Mouse (Mus musculus): ENCODE results near the gene Ccl3.

Gene Ccl3

DNA sequence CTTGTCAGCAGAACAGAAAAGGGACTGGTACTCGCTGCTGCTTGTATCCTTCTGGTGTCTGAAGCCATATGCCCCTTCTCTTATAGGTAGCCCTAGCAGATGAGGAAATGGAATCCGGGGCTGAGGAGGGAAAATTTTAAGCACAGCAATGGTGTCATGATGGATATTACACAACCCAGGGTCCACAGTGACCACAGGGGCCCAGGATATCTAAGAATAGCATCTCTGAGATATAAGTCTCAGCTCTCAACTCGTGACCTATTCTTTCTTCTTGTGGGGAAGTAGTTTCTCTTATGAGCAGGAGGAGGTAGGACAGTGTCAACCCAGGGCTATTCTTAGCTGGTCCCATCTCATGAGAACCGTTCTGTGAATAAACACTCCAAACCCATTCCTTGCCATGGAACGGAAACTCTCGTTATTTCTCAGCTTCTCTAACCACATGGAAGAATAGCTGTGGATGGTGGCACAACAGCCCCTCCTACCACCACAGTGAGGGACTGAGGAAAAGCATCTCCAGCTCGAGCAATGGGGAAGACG lies at the start of gene Ccl3:
Gene Ccl3 (minus strand): TSS at position 51 of the 537 bp plus-strand sequence.
- no peak for DNase-seq (ENCODE audit: low read depth)

DNA sequence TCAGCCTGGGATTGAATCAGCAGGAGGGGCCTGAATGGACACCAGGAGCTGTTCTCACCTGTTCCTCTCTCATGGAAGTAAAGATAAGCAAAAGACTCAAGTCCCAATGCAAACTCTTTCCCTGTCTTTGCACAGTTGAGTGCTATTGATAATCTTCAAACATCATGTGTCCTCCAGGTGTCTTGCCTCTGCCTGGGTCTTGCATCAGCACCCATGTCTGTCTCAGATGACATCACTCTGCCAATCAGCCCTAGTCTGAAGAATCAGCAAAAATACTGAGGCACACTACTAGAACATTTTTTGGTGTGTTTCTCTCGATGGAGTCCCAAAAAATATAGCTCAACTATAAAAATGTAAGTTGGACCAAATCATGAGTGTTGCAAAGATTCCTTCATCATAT lies 42.9 kb upstream of the Ccl3 start:
- DNase-seq (ENCODE audit: low read depth), result no peak

DNA sequence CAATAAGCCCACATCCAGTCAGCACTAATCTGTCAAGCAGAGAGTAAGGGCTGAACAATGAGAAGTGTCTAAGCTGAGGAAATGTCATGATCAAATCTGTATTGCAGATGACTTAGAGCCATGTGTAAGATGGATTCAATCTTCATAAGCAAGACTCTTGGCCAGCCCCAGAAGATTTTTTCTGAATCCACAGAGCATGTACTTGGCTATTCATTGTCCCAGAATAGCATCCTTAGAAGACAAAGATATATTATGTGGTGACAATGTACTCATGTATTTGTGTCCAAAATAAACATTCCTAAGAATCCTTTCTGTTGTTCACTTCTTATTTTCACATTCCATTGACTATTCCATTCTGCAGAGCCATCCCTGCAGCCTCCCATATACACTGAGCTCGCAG lies 40.8 kb upstream of the Ccl3 start:
- DNase-seq (ENCODE audit: low read depth), result no peak

- no peak for DNase-seq (ENCODE audit: low read depth)
Observed at GRCm38 (mm10) chr11:83675665-83676064, 26.5 kb upstream of the Ccl3 start.

DNA sequence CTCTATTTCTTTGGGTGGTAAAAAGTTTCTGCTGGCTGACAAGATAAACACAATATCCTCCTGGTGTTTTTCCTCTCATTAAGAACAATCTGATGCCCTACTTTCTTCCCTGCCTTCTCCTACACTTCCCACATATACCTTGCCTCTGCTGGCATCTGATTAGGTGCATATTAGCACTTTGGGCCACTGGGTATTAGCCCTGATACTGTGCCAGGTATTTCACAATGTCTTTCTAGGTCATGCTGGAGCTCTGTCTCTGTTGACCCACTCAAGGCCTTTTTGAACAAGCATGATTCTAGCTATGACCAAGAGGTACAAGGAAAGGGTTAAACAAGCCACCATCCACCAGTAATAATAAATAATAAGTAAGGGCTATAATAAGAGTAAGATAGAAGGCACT lies 22.6 kb upstream of the Ccl3 start:
- DNase-seq (ENCODE audit: low read depth), result no peak

GRCm38 (mm10) chr11:83663532-83663931 lies 14.4 kb upstream of the Ccl3 start:
- DNase-seq (ENCODE audit: low read depth), result no peak

DNA sequence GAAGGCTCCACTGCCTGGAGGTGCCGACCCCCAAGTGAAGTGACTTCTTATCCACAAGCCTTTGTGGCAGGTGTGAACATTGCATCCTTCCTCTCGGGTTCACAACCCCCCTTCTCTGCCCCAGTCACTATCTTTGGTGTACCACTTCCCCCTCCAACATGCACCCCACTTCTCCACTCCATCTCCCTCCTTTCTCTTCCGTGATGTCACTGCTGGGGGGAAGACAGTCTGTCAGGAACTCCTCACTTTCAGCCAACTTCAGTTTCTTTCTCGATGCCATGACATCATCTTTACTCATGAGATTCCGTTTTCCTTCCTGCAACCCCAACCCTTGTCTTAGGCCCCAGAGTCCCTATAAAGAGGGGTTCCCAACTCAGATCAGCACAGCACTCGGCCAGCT lies 13.0 kb upstream of the Ccl3 start, which contains the start of gene Ccl4:
Gene Ccl4 (plus strand): TSS at position 381 of the 400 bp plus-strand sequence.
- DNase-seq (ENCODE audit: low read depth), result no peak

DNA sequence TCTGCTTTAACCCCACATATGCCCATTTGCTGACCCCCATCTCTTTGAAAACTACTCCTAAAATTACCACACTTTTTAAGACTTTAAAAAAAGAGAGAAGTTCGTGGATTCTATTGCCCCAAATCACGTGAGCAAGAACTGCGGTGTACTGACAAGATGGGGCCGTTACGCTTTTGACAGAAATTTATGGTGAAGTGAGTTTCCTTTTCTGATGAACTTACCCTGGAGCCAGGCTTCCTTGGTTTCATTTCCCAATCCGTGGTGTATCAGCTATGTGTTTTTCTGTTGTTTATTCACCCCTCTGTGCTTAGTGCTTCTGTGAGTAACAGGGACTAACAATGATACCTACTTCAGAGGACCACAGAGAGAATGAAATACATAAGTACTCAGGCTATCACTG lies 9.6 kb upstream of the Ccl3 start:
- DNase-seq (ENCODE audit: low read depth), result no peak

- no peak for DNase-seq (ENCODE audit: low read depth)
Observed at GRCm38 (mm10) chr11:83657508-83657907, 8.4 kb upstream of the Ccl3 start.

GRCm38 (mm10) chr11:83654606-83655005 lies 5.5 kb upstream of the Ccl3 start:
- no peak for DNase-seq (ENCODE audit: low read depth)

DNA sequence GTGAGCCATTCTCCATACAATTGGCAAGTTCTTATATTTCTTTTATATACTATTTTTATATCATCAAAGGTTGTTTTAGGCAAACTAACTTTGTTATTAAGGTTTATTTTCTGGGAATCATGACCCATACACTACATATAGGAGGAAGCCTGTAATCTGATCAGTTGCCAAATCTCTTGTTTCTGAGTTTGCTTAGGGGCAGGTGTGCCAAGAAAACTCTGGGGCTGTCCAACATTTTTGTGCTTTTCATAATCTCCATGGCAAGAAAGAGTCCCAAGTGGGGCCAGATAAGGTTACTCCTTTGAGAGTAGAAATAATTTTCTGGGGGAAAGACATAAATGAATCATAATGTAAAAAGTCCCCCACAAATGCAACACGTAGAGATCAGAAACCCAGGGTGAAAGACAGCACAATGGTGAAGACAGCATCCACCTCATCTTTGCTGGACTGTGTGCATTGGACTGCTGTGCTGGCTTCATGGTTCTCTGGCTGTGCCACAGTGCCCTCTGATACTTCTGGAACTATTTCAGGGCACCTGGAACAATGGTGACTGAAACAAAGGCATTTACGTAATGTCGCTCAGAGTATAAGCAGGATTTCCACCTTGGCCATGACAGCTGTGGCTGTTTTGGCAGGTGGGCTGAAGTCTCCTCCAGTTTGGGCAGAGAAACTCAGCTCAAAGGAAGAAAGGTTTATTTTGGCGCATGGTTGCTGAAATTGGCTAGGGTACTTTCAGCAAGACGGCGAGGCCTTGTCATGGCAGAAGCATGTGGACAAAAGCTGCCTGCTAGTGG lies 2.6 kb downstream of the Ccl3 start:
- DNase-seq (ENCODE audit: low read depth), result no peak

- no peak for DNase-seq (ENCODE audit: low read depth)
Observed at GRCm38 (mm10) chr11:83645521-83645920, 3.6 kb downstream of the Ccl3 start, which contains the start of gene Rpl9-ps1. TSS of gene Rpl9-ps1 (minus strand) at chr11:83645621.

- DNase-seq (ENCODE audit: low read depth), result no peak
Observed at GRCm38 (mm10) chr11:83641216-83641615, 7.9 kb downstream of the Ccl3 start.

GRCm38 (mm10) chr11:83640141-83640540 lies 9.0 kb downstream of the Ccl3 start:
- no peak for DNase-seq (ENCODE audit: low read depth)

- no peak for DNase-seq (ENCODE audit: low read depth)
Observed at GRCm38 (mm10) chr11:83639533-83639932, 9.6 kb downstream of the Ccl3 start.

DNA sequence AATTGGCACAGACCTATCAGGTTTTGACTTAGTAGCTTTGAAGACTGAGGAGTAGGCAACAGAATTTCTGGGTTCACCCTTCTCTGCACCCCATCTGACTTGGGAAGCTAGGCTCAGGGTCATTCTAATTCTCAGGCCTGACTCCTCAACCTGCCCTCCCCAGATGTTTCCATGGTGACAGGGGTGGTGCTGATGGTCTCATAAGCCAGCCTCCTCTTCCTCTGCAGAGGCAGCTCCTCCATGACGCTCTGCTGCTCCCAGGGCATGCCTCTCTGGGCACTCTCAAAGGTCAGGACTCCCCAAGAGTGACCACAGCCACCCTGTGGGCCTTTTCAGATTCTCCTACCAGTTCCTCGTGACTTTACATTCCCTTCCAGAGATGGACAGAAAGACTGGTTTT lies 10.2 kb downstream of the Ccl3 start:
- no peak for DNase-seq (ENCODE audit: low read depth)

GRCm38 (mm10) chr11:83636742-83637235 lies 12.4 kb downstream of the Ccl3 start:
- DNase-seq (ENCODE audit: low read depth), result no peak

- no peak for DNase-seq (ENCODE audit: low read depth)
Observed at GRCm38 (mm10) chr11:83634898-83635297, 14.3 kb downstream of the Ccl3 start.

DNA sequence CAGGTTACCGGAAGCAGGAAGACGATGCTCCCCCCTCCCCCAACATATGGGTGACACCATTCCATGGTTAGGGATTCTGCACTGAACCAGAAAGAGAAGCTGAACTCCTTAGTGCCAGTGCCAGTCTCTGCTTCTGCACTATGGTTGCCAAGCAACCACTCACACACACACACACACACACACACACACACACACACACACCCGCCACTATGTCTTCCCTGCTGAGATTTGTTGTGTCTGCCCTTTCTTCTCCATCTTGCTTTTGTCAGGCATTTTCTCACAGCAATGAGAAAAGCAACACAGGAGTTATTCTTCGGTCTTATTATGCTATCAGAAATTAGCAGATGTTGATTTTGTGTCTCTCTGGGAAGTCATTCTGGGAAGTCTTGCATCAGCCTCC lies 14.7 kb downstream of the Ccl3 start:
- no peak for DNase-seq (ENCODE audit: low read depth)

DNA sequence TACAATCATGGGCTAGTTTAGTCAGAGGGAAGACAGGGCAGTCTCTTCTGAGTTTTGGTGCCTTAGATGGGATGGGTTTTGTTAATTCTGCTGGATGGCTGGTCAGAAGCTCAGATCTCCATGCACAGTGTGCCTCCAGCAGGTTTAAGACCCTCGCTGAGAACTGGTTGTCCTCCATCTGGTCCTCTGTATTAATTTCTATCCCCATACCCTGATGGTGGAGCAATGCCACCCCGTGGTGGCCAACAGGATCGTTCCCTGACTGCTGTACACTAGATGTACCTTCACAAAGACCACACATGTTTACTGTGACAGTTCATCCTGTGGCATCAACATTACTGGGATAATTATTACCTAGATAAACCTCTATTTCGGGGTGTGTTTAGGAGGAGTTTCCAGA lies 16.4 kb downstream of the Ccl3 start:
- no peak for DNase-seq (ENCODE audit: low read depth)

DNA sequence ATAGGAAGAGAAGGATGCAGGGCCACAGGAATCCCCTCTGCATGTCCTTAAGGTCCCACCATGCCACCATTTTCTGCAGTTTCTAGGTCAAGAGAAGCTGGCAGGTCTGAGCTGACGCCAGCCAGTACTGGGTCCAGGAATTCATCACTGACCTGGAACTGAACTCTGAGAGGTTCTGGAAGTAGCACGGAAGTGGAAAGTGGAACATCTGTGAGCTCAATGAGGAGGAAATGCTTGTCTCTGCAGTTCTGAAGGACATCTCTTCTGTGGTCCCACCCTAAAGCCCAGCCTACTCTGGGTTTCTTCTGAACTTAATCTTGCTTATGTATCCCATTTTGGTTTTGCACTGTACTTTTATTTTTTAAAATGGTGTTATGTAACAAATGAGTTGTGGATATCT lies 18.1 kb downstream of the Ccl3 start:
- DNase-seq (ENCODE audit: low read depth), result no peak

DNA sequence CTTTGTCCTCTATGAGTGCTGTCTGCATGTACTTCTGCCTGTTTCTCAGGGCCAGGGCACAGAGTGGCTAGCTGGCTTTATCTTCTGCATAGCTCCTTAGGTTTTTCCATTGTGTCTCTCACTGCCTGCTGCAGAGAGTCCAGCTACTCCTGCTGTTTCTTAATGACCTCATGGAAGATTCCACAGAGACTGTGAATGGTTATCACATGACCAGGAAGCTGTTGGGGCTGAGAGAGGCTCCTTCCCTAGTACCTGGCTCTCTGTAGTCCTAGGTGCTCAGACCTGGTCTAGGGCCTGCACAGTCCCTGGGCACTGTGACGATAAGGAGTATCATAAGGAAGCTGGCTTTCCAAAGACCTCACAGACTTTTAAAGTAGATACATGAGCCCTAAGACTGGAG lies 18.5 kb downstream of the Ccl3 start:
- no peak for DNase-seq (ENCODE audit: low read depth)

GRCm38 (mm10) chr11:83628808-83629207 lies 20.3 kb downstream of the Ccl3 start:
- DNase-seq (ENCODE audit: low read depth), result no peak

- DNase-seq (ENCODE audit: low read depth), result no peak
Observed at GRCm38 (mm10) chr11:83623586-83623985, 25.6 kb downstream of the Ccl3 start.
